Mouse (Mus musculus) neural tube, embryonic 13.5 days (tissue): ENCODE measurements around the gene Gnptg. TPM values are rescaled to one million over a fixed set of nuclear protein-coding genes. Genes with fewer than 3 reads are reported as not detected.

Experiments
- microRNA-seq: library from miRNA; unstranded; fragments of <30 nt; microRNA quantifications from one replicate; pipeline ENCODE4, GENCODE M21; 2016
- polyA plus RNA-seq: library from polyadenylated mRNA; unstranded; fragments of >200 nt; fragmentation: Nextera tagmentation; extraction: Ambion mirVana; gene quantifications from 2 replicates; pipeline ENCODE4 v1.2.1, GENCODE M21; 2015

The Gnptg gene
- polyA plus RNA-seq, 1 experiment from 2014 or later = 90.8 TPM

Small RNAs within 50 kb of the gene (microRNA-seq; reads per million reads assigned to microRNA genes)
- 1.8 reads per million, percentile 5 among the genes with 10 or more reads in this experiment for gene Mir3547

Other genes starting within 250 kb of the Gnptg start
- 7.0 and 7.3 TPM in 2 replicates for gene Cramp1l, start 224.3 kb downstream of the Gnptg start, polyA plus RNA-seq
- gene Ift140, start 224.0 kb downstream of the Gnptg start, polyA plus RNA-seq = 17.8 and 19.2 TPM in 2 replicates
- gene Tmem204, start 156.5 kb downstream of the Gnptg start, polyA plus RNA-seq = 9.0 and 10.8 TPM in 2 replicates
- gene Telo2, start 124.2 kb downstream of the Gnptg start, polyA plus RNA-seq = 45.7 and 46.7 TPM in 2 replicates
- not detected in 2 replicates for gene Ptx4, start 119.4 kb downstream of the Gnptg start, polyA plus RNA-seq
- gene Clcn7, start 106.7 kb downstream of the Gnptg start, polyA plus RNA-seq = 23.7 and 24.4 TPM in 2 replicates
- gene Ccdc154, start 77.7 kb downstream of the Gnptg start, polyA plus RNA-seq = not detected in 2 replicates
- not detected in 2 replicates for gene Gm38655, start 64.7 kb downstream of the Gnptg start, polyA plus RNA-seq
- 32.6 and 32.7 TPM in 2 replicates for gene BC003965, start 55.6 kb downstream of the Gnptg start, polyA plus RNA-seq
- 9.3 and 11.0 TPM in 2 replicates for gene Unkl, start 51.7 kb downstream of the Gnptg start, polyA plus RNA-seq
- 62.1 and 62.3 TPM in 2 replicates for gene Tsr3, start within 50 bp of the Gnptg start, polyA plus RNA-seq
- 3.7 and 3.8 TPM in 2 replicates for gene Baiap3, start 16.2 kb upstream of the Gnptg start, polyA plus RNA-seq
- gene Ube2i, start 34.5 kb upstream of the Gnptg start, polyA plus RNA-seq = 503 and 513 TPM in 2 replicates
- gene Prss34, start 58.3 kb upstream of the Gnptg start, polyA plus RNA-seq = not detected in 2 replicates
- gene Prss28, start 68.5 kb upstream of the Gnptg start, polyA plus RNA-seq = not detected in 2 replicates
- gene Prss29, start 78.5 kb upstream of the Gnptg start, polyA plus RNA-seq = not detected in 2 replicates
- gene Tpsab1, start 105.4 kb upstream of the Gnptg start, polyA plus RNA-seq = not detected in 2 replicates
- 0.45 TPM in 1 of 2 replicates, not detected in the other for gene Tpsb2, start 126.2 kb upstream of the Gnptg start, polyA plus RNA-seq
- gene Tpsg1, start 129.1 kb upstream of the Gnptg start, polyA plus RNA-seq = 0.68 TPM in 1 of 2 replicates, not detected in the other
- 12.0 and 12.6 TPM in 2 replicates for gene Cacna1h, start 193.7 kb upstream of the Gnptg start, polyA plus RNA-seq
- gene Tekt4, start 214.5 kb upstream of the Gnptg start, polyA plus RNA-seq = 0.57 and 0.87 TPM in 2 replicates